Mouse (Mus musculus): ENCODE measurements around the gene Slc38a1.

GRCm38 (mm10) chr15:96599852-96600781 is 42.6 kb downstream of the Slc38a1 start:
- no peak for TF ChIP-seq CTCF (IDR thresholded peaks at IDR 0.05; ENCODE audit: low read depth, low read length)
- TF ChIP-seq EP300 (IDR thresholded peaks at IDR 0.05; ENCODE audit: insufficient read depth, low read depth, low read length), result no peak
- TF ChIP-seq POLR2A (IDR thresholded peaks at IDR 0.05; ENCODE audit: insufficient read depth, low read length), result no peak

Measured in ES-Bruce4 (cell line).